Mouse (Mus musculus) monocyte, adult 59 days (primary cell): ENCODE data around the gene Ado. TPM values are rescaled to one million over a fixed set of nuclear protein-coding genes. Genes with fewer than 3 reads are reported as not detected.

Experiments used
- total RNA-seq, 2 experiments: library from RNA; stranded (reverse); gene quantifications; one replicate each; pipeline ENCODE4 v1.2.4; 2023

Ado gene
- 10 to 100 TPM; 12.9 to 13.7 TPM for total RNA-seq

GRCm38 (mm10) chr10:67548877-67549731, at the start of gene Ado:
TSS of gene Ado (minus strand) at chr10:67548955.

GRCm38 (mm10) chr10:67535256-67535655, 13.5 kb downstream of the Ado start, which contains the start of gene Egr2:
TSS of gene Egr2 (plus strand) at chr10:67535475.

Other genes with a start within 250 kb of the Ado start
- 10 to 100 TPM; 15.5 to 15.8 TPM for gene Egr2, start 13.5 kb downstream of the Ado start, total RNA-seq